Mouse (Mus musculus) liver, adult 2 months (tissue): ENCODE measurements around the gene Gsg1l. TPM values are rescaled to one million over a fixed set of nuclear protein-coding genes. Genes with fewer than 3 reads are reported as not detected.

Experiments used
- DNase-seq: peaks from one replicate; pipeline ENCODE4 v3.0.0-alpha.2; 2011; ENCODE audit warnings: low read depth, low spot score; ENCODE audit errors: extremely low read depth
- H3K27ac ChIP-seq: fragments of 200-500 bp; replicated peaks from 2 replicates; pipeline ENCODE4 v1.5.1; 2012; ENCODE audit warnings: low read depth, mild to moderate bottlenecking, control low read depth, inconsistent platforms, low read length; ENCODE audit not compliant: insufficient read depth
- H3K27me3 ChIP-seq: fragments of 200-500 bp; 2 replicates; pipeline ENCODE4 v1.6.1; 2012; ENCODE audit warnings: mild to moderate bottlenecking, moderate library complexity, low read length, inconsistent platforms; ENCODE audit not compliant: control insufficient read depth, insufficient read depth
- H3K36me3 ChIP-seq: fragments of 200-500 bp; 2 replicates; pipeline ENCODE4 v1.6.1; 2012; ENCODE audit warnings: low read length, inconsistent platforms; ENCODE audit not compliant: control insufficient read depth, insufficient read depth
- H3K4me1 ChIP-seq: fragments of 200-500 bp; 2 replicates; pipeline ENCODE4 v1.6.1; 2011; ENCODE audit warnings: low read length; ENCODE audit not compliant: control insufficient read depth, insufficient read depth
- H3K4me3 ChIP-seq: fragments of 200-500 bp; 2 replicates; pipeline ENCODE4 v1.5.1; 2011; ENCODE audit warnings: low read depth, mild to moderate bottlenecking, control low read depth, low read length, moderate library complexity; ENCODE audit not compliant: insufficient read depth
- H3K79me2 ChIP-seq: fragments of 200-500 bp; 2 replicates; pipeline ENCODE4 v1.6.1; 2012; ENCODE audit warnings: inconsistent platforms, mild to moderate bottlenecking, low read length, moderate library complexity; ENCODE audit not compliant: control insufficient read depth, insufficient read depth
- H3K9ac ChIP-seq: fragments of 200-500 bp; 2 replicates; pipeline ENCODE4 v1.6.1; 2012; ENCODE audit warnings: low read depth, mild to moderate bottlenecking, control low read depth, inconsistent platforms, low read length
- CTCF ChIP-seq: fragments of 200-500 bp; IDR thresholded peaks from 2 replicates; pipeline ENCODE4 v1.5.1; 2011; ENCODE audit warnings: low read depth, low read length, control low read depth
- POLR2A ChIP-seq: fragments of 200-500 bp; IDR thresholded peaks from 2 replicates; pipeline ENCODE4 v1.6.1; 2011; ENCODE audit warnings: low read length, control low read depth; ENCODE audit not compliant: insufficient read depth; ENCODE audit errors: extremely low read depth
- WGBS: fragments of 180-500 bp; shearing (Covaris S2); methylation state at CpG from one replicate; pipeline ENCODE4 v1.1.7; 2018; 5-methylcytosine and 5-hydroxymethylcytosine counted together
- polyA plus RNA-seq: library from polyadenylated mRNA; depleted of rRNA; stranded (reverse); fragments of >200 nt; gene quantifications from 2 replicates; pipeline ENCODE4 v1.2.3, GENCODE M21; 2012
- total RNA-seq: library from RNA; depleted of rRNA; stranded (reverse); fragments of >200 nt; gene quantifications from 2 replicates; pipeline ENCODE4 v1.2.3, GENCODE M21; 2014

The Gsg1l gene
- total and polyA plus RNA-seq, 2 experiments: 0.31 TPM; not detected in 1

DNA sequence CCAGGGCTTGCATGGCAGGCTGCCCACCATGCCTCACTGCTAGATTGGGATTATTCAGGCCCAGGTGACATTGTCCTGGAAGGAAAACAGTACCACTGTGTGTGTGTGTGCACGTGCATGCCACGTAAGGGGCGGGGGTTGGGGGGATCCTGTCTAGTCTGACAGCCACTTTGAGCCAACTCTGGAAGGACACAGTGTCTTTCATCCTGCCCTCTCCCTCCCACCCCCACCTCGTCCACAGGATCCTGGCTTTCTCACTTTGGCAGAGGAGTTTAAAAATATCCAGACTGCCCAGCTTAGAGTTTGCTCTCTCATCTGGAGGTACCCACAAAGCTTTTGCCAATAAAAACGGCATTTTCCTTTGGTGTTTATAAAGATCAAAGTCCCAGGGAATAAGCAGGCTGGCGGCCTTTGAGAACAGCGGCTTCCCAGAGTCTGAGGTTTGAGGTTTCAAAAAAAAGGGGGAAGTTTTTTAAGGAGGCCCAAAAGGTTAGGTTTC is 110.0 kb downstream of the Gsg1l start:
- TF ChIP-seq CTCF (no peak), POLR2A (no peak)
- no peaks in the 10 kb centered on the region for H3K4me1 ChIP-seq
- no peak overlapping the region for H3K4me3 ChIP-seq
- no peaks in the 10 kb centered on the region for H3K79me2 ChIP-seq
- WGBS: 53% methylated on average over 7 of the region's 7 CpGs
- H3K36me3 ChIP-seq: no peaks in the 10 kb centered on the region
- H3K9ac ChIP-seq: no peak overlapping the region
- no peaks in the 10 kb centered on the region for H3K27me3 ChIP-seq
- peak; percentile 3 for DNase-seq
- H3K27ac ChIP-seq: no peak overlapping the region

DNA sequence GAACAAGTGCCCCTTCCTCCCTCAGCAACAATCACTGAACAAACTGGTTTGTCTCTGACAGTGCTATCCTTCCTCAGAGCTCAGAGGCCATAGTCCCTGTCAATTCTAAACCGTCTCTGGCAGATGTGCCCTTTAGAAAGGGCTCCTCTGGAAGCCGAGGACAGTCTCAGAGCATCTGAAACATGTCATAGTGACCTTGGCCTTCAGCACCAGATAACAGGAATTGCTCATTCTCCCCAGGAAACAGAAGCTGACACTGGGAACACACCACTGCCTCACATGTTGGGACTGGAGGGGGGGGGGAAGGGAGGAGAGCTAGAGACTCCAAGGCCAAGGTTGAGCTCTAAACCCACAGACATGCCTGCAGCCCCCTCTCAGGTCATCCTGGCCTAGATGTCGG is 113.1 kb downstream of the Gsg1l start:
- TF ChIP-seq POLR2A (no peak), CTCF (no peak)
- H3K27me3 ChIP-seq: no peaks in the 10 kb centered on the region
- 54% methylated on average over 3 of the region's 3 CpGs for WGBS
- H3K36me3 ChIP-seq: no peaks in the 10 kb centered on the region
- no peak overlapping the region for H3K9ac ChIP-seq
- no peak overlapping the region for H3K27ac ChIP-seq
- no peaks in the 10 kb centered on the region for H3K79me2 ChIP-seq
- H3K4me1 ChIP-seq: no peaks in the 10 kb centered on the region
- peak; percentile 6 for DNase-seq
- H3K4me3 ChIP-seq: no peak overlapping the region

DNA sequence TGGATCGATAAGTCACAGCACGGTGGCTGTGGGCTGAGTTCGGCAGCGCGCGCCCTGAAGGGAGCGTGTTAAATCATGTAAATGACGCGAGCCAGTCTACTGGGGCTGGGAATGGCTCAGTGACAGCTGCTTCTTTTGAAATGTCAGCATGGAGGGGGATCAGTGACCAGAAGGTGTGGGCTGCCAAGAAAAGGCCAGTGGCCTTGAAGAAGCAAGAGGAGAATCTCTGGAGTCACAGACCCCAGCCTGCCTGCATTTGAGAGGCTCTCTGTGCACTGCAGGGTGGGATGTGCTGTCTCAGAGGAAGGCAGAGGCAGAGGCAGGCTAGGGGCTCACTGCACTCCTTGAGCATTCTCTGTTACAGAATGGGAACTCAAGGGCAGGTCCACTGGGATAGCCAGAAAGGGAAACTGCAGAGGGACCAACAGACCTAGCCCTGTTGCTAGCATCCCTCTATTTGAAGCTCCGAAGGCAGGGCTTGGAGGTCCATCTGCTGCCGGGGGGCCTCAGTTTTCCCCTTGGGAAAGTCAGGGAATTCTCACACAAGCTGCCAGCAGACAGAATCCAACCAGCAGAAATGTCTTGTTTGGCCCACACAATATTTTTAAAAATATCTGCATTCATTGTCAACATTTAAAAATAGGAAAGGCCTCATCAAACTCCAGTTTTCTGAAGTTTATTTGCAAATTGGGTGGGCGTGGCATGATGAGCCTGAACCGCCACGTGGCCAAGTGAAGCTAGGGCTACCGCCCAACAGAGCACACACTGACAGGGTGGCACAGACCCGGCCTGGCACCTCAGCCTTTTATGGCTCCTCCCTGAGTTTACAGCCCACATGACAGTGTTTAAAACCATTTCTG is 115.6 kb downstream of the Gsg1l start:
- H3K79me2 ChIP-seq: no peaks in the 10 kb centered on the region
- no peak overlapping the region for H3K4me3 ChIP-seq
- H3K4me1 ChIP-seq: no peaks in the 10 kb centered on the region
- H3K27me3 ChIP-seq: no peaks in the 10 kb centered on the region
- TF ChIP-seq CTCF: no peak
- no peak for TF ChIP-seq POLR2A
- no peaks in the 10 kb centered on the region for H3K36me3 ChIP-seq
- WGBS: 72% methylated on average over 16 of the region's 16 CpGs
- no peak overlapping the region for H3K27ac ChIP-seq
- no peak overlapping the region for H3K9ac ChIP-seq
- DNase-seq: peak; percentile 13

DNA sequence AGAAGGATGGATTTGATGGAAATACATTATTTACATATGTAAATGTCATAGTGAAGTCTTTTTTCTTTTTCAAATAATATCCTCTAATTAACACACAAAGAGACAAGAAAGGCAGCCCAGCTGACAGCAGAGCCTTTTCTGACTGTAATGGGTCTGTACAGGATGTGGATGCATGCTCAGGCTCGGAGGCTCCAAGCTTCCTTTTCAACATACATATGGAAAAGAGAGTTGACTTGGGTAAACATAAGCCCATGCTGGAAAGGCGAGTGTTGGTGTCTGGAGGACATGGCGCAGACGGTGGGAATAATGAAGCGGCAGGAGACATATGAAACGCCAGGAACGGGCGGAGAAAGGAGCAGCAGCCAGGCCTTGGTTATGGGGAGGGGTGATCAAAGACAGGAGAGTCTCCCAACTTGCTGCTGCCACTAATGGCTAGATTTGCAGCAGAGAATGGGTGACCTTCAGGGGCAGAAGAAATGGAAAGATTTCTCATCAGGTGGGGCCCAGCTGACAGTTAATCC is 118.1 kb downstream of the Gsg1l start:
- TF ChIP-seq CTCF (no peak), POLR2A (no peak)

DNA sequence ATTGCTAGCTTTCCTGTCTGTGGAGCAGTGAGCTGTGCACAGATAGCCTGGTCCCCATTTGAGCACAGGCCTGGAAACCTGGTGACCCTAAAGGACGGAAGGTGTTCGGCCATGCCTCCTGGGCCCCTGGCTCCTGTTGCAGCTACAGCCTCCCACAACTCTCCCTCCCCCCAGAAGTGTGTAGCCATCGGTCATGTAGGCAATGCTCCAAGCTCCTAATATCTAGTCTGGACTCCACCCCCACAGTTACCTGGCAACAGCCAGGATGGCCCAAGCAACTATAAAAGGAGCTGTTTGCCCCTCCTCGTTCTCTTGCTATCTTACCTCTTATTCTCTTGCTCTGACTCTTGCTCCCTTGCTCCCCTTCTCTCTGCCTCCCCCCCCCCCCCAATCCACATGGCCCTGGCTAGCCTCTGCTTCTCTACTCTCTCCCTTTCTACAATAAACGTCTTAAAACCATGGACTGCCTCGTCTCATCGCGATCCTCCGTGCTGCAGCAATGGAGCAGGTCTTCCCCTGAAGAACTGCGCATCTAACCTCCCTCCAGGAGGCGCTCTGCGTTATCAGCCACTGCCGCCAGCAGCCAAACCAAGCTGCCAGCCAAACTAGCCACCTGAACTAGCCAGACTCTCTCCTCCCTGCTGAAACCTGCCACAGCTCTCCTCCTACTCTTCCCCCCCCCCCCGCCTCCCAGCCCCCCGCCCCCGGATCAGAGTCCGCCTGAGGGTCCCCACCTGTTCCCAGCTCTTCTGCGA is 122.7 kb downstream of the Gsg1l start:
- Histone ChIP-seq H3K27ac (no peak overlapping the region), H3K4me1 (no peaks in the 10 kb centered on the region), H3K36me3 (no peaks in the 10 kb centered on the region), H3K9ac (no peak overlapping the region), H3K27me3 (no peaks in the 10 kb centered on the region), H3K79me2 (no peaks in the 10 kb centered on the region), H3K4me3 (no peak overlapping the region)
- TF ChIP-seq POLR2A: no peak
- TF ChIP-seq CTCF: no peak
- DNase-seq: no peak
- 58% methylated on average over 18 of the region's 18 CpGs for whole genome bisulfite sequencing

More for the DNA sequence above, 118.1 kb downstream of the Gsg1l start:
- H3K9ac ChIP-seq: no peak overlapping the region
- H3K4me1 ChIP-seq: no peaks in the 10 kb centered on the region
- 79% methylated on average over 8 of the region's 8 CpGs for WGBS
- no peak for DNase-seq
- no peak overlapping the region for H3K4me3 ChIP-seq
- no peaks in the 10 kb centered on the region for H3K79me2 ChIP-seq
- H3K27me3 ChIP-seq: no peaks in the 10 kb centered on the region
- no peak overlapping the region for H3K27ac ChIP-seq
- no peaks in the 10 kb centered on the region for H3K36me3 ChIP-seq
